Mouse (Mus musculus): ENCODE results near the gene Mrps7.

DNA sequence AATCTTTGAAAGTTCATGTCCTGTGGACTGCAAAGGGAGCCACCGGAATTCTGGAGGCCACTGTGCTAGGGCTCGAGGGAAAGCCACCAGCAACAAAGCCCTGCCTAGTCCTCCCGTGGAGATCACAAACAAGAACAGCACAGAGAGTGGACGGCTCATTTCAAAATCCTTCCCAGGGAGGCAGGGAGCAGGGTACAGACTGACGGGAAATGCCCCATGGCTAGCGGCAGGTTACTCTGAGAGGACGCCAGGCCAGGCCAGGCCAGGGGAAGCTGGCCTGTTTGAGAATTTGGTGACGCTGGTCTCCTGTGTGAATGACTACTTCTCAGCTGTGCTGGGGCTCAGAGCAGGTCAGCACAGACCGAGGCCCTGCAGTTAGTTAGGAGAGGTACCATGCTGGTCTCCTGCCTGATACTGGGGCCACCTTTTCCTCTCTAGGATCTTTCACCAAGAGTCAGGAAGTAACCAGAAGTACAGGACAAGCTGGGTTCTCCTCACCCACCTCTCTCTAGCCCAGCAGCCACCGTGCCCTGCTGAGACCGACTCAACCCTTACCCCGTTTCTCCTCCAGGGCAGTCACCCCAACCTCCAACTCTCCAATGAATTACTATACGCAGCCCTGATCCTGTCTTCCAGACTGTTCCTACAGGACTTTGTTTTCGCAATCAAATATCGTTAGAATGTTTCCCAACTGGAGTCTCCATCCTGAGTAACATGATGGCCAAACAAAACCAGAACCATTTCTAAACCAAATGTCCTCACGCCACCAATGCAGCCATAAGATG, 15.2 kb downstream of the Mrps7 start:
- TF ChIP-seq CTCF (IDR thresholded peaks at IDR 0.05; ENCODE audit: extremely low read depth, insufficient read depth, low read length) (no peak), POLR2A (IDR thresholded peaks at IDR 0.05; ENCODE audit: extremely low read depth, insufficient read depth, low read length) (no peak)

Data from cortical plate, adult 2 months (tissue).